Mouse (Mus musculus): Measurements from ENCODE around the gene Hs3st5. TPM values are rescaled to one million over a fixed set of nuclear protein-coding genes. Genes with fewer than 3 reads are reported as not detected.

Gene Hs3st5
- total and polyA plus RNA-seq, 3 experiments, result 0.11 TPM; not detected in 2

DNA sequence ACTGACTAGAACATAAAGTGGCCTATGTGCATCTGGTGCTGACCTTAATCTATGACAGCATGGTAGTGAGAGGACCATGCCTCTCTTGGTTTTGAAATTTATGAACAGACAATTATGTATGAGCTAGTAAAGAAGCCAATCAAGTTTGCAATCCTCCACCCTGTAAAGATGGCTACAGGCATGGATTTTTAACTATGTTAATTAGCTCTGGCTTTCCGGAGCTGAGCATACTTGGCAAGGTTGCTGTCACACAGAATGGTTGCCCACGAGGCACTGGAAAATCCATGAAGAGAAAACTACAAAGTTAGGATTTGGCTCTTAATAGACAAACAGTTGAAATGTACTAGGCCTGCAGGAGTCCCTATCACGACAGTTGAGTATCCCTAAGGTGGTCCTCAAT, 322.5 kb downstream of the Hs3st5 start:
- no peak for TF ChIP-seq GATA2 (IDR thresholded peaks at IDR 0.05; ENCODE audit: borderline replicate concordance, low read depth, low read length)
- no peak for TF ChIP-seq TAL1 (conservative IDR thresholded peaks at IDR 0.05; ENCODE audit: low read depth, low read length)
- no peak for TF ChIP-seq GATA1 (IDR thresholded peaks at IDR 0.05; ENCODE audit: borderline replicate concordance, low read length)
- no peak for TF ChIP-seq CTCF (IDR thresholded peaks at IDR 0.05; ENCODE audit: low read depth, low read length)
- no peaks in the 10 kb centered on the region for H3K27me3 ChIP-seq (ENCODE audit: insufficient read depth, low read length)
- no peaks in the 10 kb centered on the region for H3K36me3 ChIP-seq (replicated peaks)
- DNase-seq (ENCODE audit: low spot score) (no peak), ATAC-seq (ENCODE audit: extremely low read depth, insufficient number of reproducible peaks, low FRiP score, poor library complexity, severe bottlenecking) (no peak)
- H3K9me3 ChIP-seq (replicated peaks), result no peaks in the 10 kb centered on the region
- no peaks in the 10 kb centered on the region for H3K4me1 ChIP-seq (ENCODE audit: insufficient read depth, low read depth, low read length)
- no peak overlapping the region for H3K4me3 ChIP-seq (ENCODE audit: low read depth, low read length)

DNA sequence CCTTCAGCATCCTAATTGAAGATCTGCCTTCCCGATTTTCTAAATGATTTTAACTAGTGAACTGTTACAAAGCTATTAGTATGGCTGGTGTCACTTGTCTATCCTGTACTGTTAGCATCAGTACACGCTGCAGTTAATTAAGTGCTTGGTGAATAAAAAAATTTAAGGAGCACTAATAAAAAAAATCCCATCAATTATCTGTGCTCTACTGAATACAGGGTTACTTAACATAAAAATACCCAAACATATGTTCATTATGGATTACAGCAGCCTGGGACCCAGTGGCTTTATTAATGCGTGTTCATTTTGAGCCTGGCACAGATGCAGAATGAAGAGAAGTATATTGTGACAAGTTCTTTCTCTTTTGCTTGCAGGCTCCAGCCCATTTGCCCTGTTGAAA, 325.6 kb downstream of the Hs3st5 start:
- Histone ChIP-seq H3K4me3 (ENCODE audit: low read depth, low read length) (no peak overlapping the region), H3K9me3 (replicated peaks) (no peaks in the 10 kb centered on the region), H3K36me3 (replicated peaks) (no peaks in the 10 kb centered on the region), H3K27me3 (ENCODE audit: insufficient read depth, low read length) (no peaks in the 10 kb centered on the region), H3K4me1 (ENCODE audit: insufficient read depth, low read depth, low read length) (no peaks in the 10 kb centered on the region)
- ATAC-seq (ENCODE audit: extremely low read depth, insufficient number of reproducible peaks, low FRiP score, poor library complexity, severe bottlenecking), result no peak
- TF ChIP-seq CTCF (IDR thresholded peaks at IDR 0.05; ENCODE audit: low read depth, low read length) (no peak), POLR2AphosphoS5 (IDR thresholded peaks at IDR 0.05; ENCODE audit: insufficient replicate concordance, low read depth, low read length) (no peak), GATA1 (IDR thresholded peaks at IDR 0.05; ENCODE audit: borderline replicate concordance, low read length) (no peak), GATA2 (IDR thresholded peaks at IDR 0.05; ENCODE audit: borderline replicate concordance, low read depth, low read length) (no peak), TAL1 (conservative IDR thresholded peaks at IDR 0.05; ENCODE audit: low read depth, low read length) (no peak)
- DNase-seq (ENCODE audit: low spot score), result no peak

DNA sequence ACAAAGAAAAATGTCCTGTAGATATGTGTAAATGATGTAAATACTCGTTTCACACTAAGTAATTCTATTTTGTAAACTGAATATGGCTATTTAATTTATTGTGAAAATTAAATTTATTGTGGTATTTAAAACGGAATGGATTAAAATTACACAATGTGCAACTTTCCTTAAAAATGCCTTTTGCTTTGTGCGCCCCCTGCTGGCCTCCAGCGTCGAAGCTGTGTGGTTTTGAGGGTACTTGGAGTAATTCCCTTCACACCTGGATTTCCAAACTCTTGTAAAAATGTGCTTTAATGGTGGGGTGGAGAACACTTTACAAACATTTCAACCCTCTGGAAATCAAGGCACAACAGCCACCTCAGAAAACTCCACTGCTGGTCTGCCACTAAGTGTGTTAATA, 327.6 kb downstream of the Hs3st5 start:
- Histone ChIP-seq H3K36me3 (replicated peaks) (no peaks in the 10 kb centered on the region), H3K4me1 (ENCODE audit: insufficient read depth, low read depth, low read length) (no peaks in the 10 kb centered on the region), H3K9me3 (replicated peaks) (no peaks in the 10 kb centered on the region), H3K4me3 (ENCODE audit: low read depth, low read length) (no peak overlapping the region), H3K27me3 (ENCODE audit: insufficient read depth, low read length) (no peaks in the 10 kb centered on the region)
- TF ChIP-seq TAL1 (conservative IDR thresholded peaks at IDR 0.05; ENCODE audit: low read depth, low read length), result no peak
- TF ChIP-seq CTCF (IDR thresholded peaks at IDR 0.05; ENCODE audit: low read depth, low read length), result 0 out of 2 replicates have a peak, but pooled peaks have one; percentile 16
- TF ChIP-seq POLR2AphosphoS5 (IDR thresholded peaks at IDR 0.05; ENCODE audit: insufficient replicate concordance, low read depth, low read length), result no peak
- TF ChIP-seq GATA1 (IDR thresholded peaks at IDR 0.05; ENCODE audit: borderline replicate concordance, low read length), result no peak
- TF ChIP-seq GATA2 (IDR thresholded peaks at IDR 0.05; ENCODE audit: borderline replicate concordance, low read depth, low read length), result no peak
- ATAC-seq (ENCODE audit: extremely low read depth, insufficient number of reproducible peaks, low FRiP score, poor library complexity, severe bottlenecking) (no peak), DNase-seq (ENCODE audit: low spot score) (no peak)

DNA sequence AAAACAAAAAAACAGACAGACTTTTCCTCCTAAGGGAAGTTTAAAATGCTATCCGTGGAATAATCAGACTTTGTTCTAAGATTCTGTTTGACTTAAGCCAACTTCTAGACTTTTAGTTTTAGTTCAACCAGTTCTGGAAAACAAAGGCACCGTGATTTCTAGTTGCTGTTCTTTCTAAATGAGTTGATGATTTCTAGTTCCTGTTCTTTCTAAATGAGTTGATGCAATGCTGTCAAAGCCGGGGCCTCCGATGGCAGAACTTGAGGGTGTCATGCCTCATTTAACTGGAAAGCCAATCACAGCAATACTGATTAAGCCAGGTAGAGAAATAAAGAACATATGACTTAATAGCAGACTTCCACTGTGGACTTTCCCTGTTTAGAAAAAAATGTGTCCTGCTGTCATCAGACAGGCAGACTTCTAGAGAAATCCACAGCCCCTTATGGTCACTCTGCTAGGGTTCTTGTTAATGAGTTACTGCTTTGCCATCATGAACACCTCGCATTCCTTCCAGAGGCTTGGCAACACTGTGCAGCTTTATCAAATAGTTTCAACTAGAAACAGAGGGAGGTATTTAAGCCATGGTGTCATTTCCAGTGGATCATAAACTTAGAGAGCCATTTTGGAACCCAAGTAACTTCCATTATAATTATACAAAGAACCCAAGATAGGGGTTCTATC, 329.4 kb downstream of the Hs3st5 start:
- Histone ChIP-seq H3K36me3 (replicated peaks) (no peaks in the 10 kb centered on the region), H3K4me1 (ENCODE audit: insufficient read depth, low read depth, low read length) (no peaks in the 10 kb centered on the region), H3K27me3 (ENCODE audit: insufficient read depth, low read length) (no peaks in the 10 kb centered on the region), H3K4me3 (ENCODE audit: low read depth, low read length) (no peak overlapping the region), H3K9me3 (replicated peaks) (no peaks in the 10 kb centered on the region)
- TF ChIP-seq POLR2AphosphoS5 (IDR thresholded peaks at IDR 0.05; ENCODE audit: insufficient replicate concordance, low read depth, low read length) (no peak), GATA2 (IDR thresholded peaks at IDR 0.05; ENCODE audit: borderline replicate concordance, low read depth, low read length) (no peak), GATA1 (IDR thresholded peaks at IDR 0.05; ENCODE audit: borderline replicate concordance, low read length) (no peak), TAL1 (conservative IDR thresholded peaks at IDR 0.05; ENCODE audit: low read depth, low read length) (no peak), CTCF (IDR thresholded peaks at IDR 0.05; ENCODE audit: low read depth, low read length) (no peak)
- no peak for DNase-seq (ENCODE audit: low spot score)
- no peak for ATAC-seq (ENCODE audit: extremely low read depth, insufficient number of reproducible peaks, low FRiP score, poor library complexity, severe bottlenecking)

DNA sequence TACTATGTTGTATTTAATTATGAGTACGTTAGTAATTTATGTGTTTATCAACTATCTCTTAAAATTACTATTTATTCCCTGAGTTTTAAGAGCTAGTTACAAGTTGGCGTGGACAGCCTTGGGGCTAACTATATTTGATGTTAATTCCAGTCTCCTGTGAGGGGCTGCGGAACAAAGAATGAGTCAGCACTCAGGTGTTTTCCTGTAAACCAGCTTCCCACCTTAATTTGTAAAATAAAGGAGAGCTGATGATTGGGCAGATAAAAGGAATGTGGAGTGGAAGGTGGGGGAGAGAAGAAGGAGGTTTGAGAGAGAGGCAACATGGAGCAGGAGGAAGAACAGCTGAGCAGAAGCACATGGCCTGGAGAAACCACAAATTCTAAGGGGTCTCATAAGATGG, 343.6 kb downstream of the Hs3st5 start:
- H3K36me3 ChIP-seq (replicated peaks), result no peaks in the 10 kb centered on the region
- TF ChIP-seq GATA1 (IDR thresholded peaks at IDR 0.05; ENCODE audit: borderline replicate concordance, low read length) (no peak), CTCF (IDR thresholded peaks at IDR 0.05; ENCODE audit: low read depth, low read length) (no peak), TAL1 (conservative IDR thresholded peaks at IDR 0.05; ENCODE audit: low read depth, low read length) (no peak), GATA2 (IDR thresholded peaks at IDR 0.05; ENCODE audit: borderline replicate concordance, low read depth, low read length) (no peak), POLR2AphosphoS5 (IDR thresholded peaks at IDR 0.05; ENCODE audit: insufficient replicate concordance, low read depth, low read length) (no peak)
- no peak overlapping the region for H3K4me3 ChIP-seq (ENCODE audit: low read depth, low read length)
- H3K27me3 ChIP-seq (ENCODE audit: insufficient read depth, low read length), result no peaks in the 10 kb centered on the region
- ATAC-seq (ENCODE audit: extremely low read depth, insufficient number of reproducible peaks, low FRiP score, poor library complexity, severe bottlenecking) (no peak), DNase-seq (ENCODE audit: low spot score) (no peak)
- H3K9me3 ChIP-seq (replicated peaks), result no peaks in the 10 kb centered on the region
- no peaks in the 10 kb centered on the region for H3K4me1 ChIP-seq (ENCODE audit: insufficient read depth, low read depth, low read length)

DNA sequence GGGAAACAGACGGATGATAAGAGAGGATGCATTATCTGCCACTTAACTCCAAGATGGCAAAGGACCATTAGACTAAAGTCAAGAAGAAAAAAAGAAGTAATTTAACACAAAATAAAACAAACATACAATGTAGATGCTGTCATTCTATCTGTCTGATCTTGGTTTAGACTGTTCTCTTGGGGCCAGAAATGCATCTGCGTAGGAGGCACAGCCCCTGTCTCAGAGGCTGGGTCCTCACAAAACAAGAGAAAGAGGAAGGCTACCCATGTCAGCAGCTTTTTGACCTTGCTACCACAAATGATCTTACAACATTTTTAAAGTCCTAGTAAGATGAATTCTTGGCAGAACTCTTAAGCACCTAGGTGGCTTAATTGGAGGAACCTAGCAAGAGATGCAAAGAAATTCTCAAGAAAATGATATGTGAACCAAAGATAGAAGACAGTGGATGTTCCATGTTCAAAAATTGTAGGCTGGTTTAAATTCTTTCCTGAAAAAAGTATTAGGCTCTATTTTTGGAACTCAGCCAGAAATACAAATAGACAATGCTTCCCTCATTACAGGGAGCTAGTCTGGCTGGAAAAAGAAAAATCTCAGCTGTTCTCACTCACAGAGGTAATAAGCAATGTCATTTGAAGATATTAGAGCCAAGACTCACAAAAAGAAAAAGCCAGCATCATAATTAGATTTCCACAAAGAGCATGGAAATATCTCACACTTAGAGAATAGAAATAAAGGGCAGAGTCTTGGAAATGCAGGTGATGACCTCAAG, 355.7 kb downstream of the Hs3st5 start:
- Histone ChIP-seq H3K4me3 (ENCODE audit: low read depth, low read length) (no peak overlapping the region), H3K4me1 (ENCODE audit: insufficient read depth, low read depth, low read length) (no peaks in the 10 kb centered on the region), H3K36me3 (replicated peaks) (no peaks in the 10 kb centered on the region), H3K27me3 (ENCODE audit: insufficient read depth, low read length) (no peaks in the 10 kb centered on the region), H3K9me3 (replicated peaks) (no peaks in the 10 kb centered on the region)
- ATAC-seq (ENCODE audit: extremely low read depth, insufficient number of reproducible peaks, low FRiP score, poor library complexity, severe bottlenecking), result no peak
- no peak for DNase-seq (ENCODE audit: low spot score)
- TF ChIP-seq POLR2AphosphoS5 (IDR thresholded peaks at IDR 0.05; ENCODE audit: insufficient replicate concordance, low read depth, low read length), result no peak
- no peak for TF ChIP-seq CTCF (IDR thresholded peaks at IDR 0.05; ENCODE audit: low read depth, low read length)
- no peak for TF ChIP-seq GATA2 (IDR thresholded peaks at IDR 0.05; ENCODE audit: borderline replicate concordance, low read depth, low read length)
- TF ChIP-seq GATA1 (IDR thresholded peaks at IDR 0.05; ENCODE audit: borderline replicate concordance, low read length), result no peak
- no peak for TF ChIP-seq TAL1 (conservative IDR thresholded peaks at IDR 0.05; ENCODE audit: low read depth, low read length)

All from G1E (cell line).